8 mouse cellular contexts compared by ENCODE assay signal in the genomic region with DNA sequence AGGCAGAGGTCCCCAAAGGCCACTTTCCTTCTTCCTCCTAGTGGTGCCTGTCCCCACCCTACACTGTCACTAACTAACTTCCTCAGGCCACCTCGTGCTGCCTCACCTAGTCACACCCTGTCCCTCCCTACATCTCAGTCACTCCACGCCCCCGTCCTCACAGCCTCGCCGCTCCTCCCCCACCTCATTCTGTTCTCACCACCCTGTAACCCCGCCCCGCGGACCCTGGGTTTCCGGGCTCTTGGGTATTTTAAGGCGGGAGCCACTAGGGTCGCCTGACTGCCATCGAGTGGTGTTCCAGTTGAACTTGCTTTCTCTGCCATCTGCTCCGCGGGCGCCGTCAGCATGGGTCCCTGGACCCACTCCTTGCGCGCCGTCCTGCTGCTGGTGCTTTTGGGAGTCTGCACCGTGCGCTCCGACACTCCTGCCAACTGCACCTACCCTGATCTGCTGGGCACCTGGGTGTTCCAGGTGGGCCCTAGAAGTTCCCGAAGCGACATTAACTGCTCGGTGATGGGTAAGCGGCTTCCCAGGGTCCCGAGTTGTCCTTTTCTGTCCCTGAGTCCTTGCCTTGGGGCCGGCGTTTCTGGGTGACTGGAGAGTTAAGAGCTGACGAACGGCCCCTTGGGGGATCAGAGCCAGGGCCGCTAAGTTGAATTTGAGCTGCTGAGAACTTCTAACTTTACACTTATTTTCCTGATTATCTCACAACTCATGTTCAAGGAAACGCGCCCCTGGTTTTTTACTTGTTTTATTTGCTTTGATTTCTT. TPM values are rescaled to one million over a fixed set of nuclear protein-coding genes. Genes with fewer than 3 reads are reported as not detected.
DNase-seq lines count a peak whose midpoint lies in the region; ATAC-seq lines count a peak whose summit lies in the region.

Gene Ctsc (plus strand): TSS at position 228 of the 770 bp plus-strand sequence.

- H3K4me2 ChIP-seq in forebrain, embryonic 11.5 days (ENCODE audit: low read depth, low read length, severe bottlenecking) = peak within 1 kb of the TSS; percentile 88
- H3K4me2 ChIP-seq in heart, embryonic 15.5 days = peak within 1 kb of the TSS; percentile 94
- peak within 1 kb of the TSS; percentile 83 for H3K4me2 ChIP-seq in liver, embryonic 13.5 days
- peak within 1 kb of the TSS; percentile 92 for H3K4me2 ChIP-seq in stomach, embryonic 15.5 days

- no peaks in the 10 kb centered on the region for H3K9me3 ChIP-seq in forebrain, embryonic 11.5 days (ENCODE audit: control insufficient read depth, low read length)
- no peaks in the 10 kb centered on the region for H3K9me3 ChIP-seq in heart, embryonic 15.5 days (replicated peaks)
- H3K9me3 ChIP-seq in liver, embryonic 13.5 days (replicated peaks) = no peaks in the 10 kb centered on the region
- no peaks in the 10 kb centered on the region for H3K9me3 ChIP-seq in stomach, embryonic 15.5 days

- peak within 1 kb of the TSS; percentile 76 for H3K4me3 ChIP-seq in brown adipose tissue, adult 24 weeks (ENCODE audit: insufficient read depth, low read depth, low read length)
- H3K4me3 ChIP-seq in forebrain, embryonic 11.5 days (ENCODE audit: low read depth, low read length) = peak within 1 kb of the TSS; percentile 36
- H3K4me3 ChIP-seq in heart, embryonic 15.5 days = peak within 1 kb of the TSS; percentile 73
- peak within 1 kb of the TSS; percentile 59 for H3K4me3 ChIP-seq in liver, embryonic 13.5 days (replicated peaks)
- peak within 1 kb of the TSS; percentile 65 for H3K4me3 ChIP-seq in stomach, embryonic 15.5 days (replicated peaks)

- peak; percentile 94 for ATAC-seq in forebrain, embryonic 11.5 days (replicated peaks; ENCODE audit: low FRiP score)
- ATAC-seq in heart, embryonic 15.5 days (replicated peaks; ENCODE audit: insufficient number of reproducible peaks, insufficient read depth, low FRiP score, low read depth) = peak; percentile 91
- ATAC-seq in liver, embryonic 13.5 days (ENCODE audit: low read depth) = peak; percentile 96
- ATAC-seq in stomach, embryonic 15.5 days (ENCODE audit: insufficient read depth, low FRiP score, low read depth) = peak; percentile 97

- H3K4me1 ChIP-seq in brown adipose tissue, adult 24 weeks (ENCODE audit: control insufficient read depth, insufficient read depth, insufficient read length, low read length) = peaks cover 2% of the 10 kb centered on the region; the same call in 1 of the 2 replicates
- no peaks in the 10 kb centered on the region; the same call in 1 of the 2 replicates for H3K4me1 ChIP-seq in forebrain, embryonic 11.5 days (replicated peaks; ENCODE audit: control insufficient read depth, insufficient read depth, low read length)
- peaks cover 12% of the 10 kb centered on the region for H3K4me1 ChIP-seq in heart, embryonic 15.5 days (replicated peaks)
- H3K4me1 ChIP-seq in liver, embryonic 13.5 days (replicated peaks) = peaks cover 22% of the 10 kb centered on the region
- no peaks in the 10 kb centered on the region for H3K4me1 ChIP-seq in stomach, embryonic 15.5 days

- H3K27ac ChIP-seq in brown adipose tissue, adult 24 weeks (replicated peaks; ENCODE audit: low read depth, low read length) = peak within 1 kb of the TSS; percentile 70
- no peak within 1 kb of the TSS for H3K27ac ChIP-seq in forebrain, embryonic 11.5 days (ENCODE audit: low read depth, low read length)
- H3K27ac ChIP-seq in heart, embryonic 15.5 days = peak within 1 kb of the TSS; percentile 78
- H3K27ac ChIP-seq in liver, embryonic 13.5 days = peak within 1 kb of the TSS; percentile 47
- peak within 1 kb of the TSS; percentile 91 for H3K27ac ChIP-seq in stomach, embryonic 15.5 days

- peak; percentile 94 for DNase-seq in CD4-positive helper T cell, adult 2 months (ENCODE audit: low read depth, low spot score)
- DNase-seq in forebrain, embryonic 11.5 days (ENCODE audit: low spot score) = peak; percentile 88
- DNase-seq in kidney, postnatal 25 days = peak; percentile 73 to 87
- DNase-seq in liver, embryonic 13.5 days = peak; percentile 78
- DNase-seq in natural killer cell, adult 2 months (ENCODE audit: low spot score in 2 of 2) = peak; percentile 86 to 96

- WGBS in forebrain, embryonic 11.5 days = 2% methylated on average over 34 of the region's 34 CpGs
- 1% methylated on average over 34 of the region's 34 CpGs for WGBS in heart, embryonic 15.5 days
- WGBS in liver, embryonic 13.5 days (ENCODE audit: insufficient replicate concordance) = under 1% methylated on average over 34 of the region's 34 CpGs
- WGBS in stomach, embryonic 15.5 days = 2% methylated on average over 34 of the region's 34 CpGs

- no peaks in the 10 kb centered on the region for H3K36me3 ChIP-seq in forebrain, embryonic 11.5 days (ENCODE audit: control insufficient read depth, insufficient read depth, low read length)
- H3K36me3 ChIP-seq in heart, embryonic 15.5 days = no peaks in the 10 kb centered on the region
- H3K36me3 ChIP-seq in liver, embryonic 13.5 days = no peaks in the 10 kb centered on the region
- no peaks in the 10 kb centered on the region for H3K36me3 ChIP-seq in stomach, embryonic 15.5 days

- no peaks in the 10 kb centered on the region; the same call in 1 of the 2 replicates for H3K27me3 ChIP-seq in forebrain, embryonic 11.5 days (ENCODE audit: control insufficient read depth, insufficient read depth, low read length)
- no peaks in the 10 kb centered on the region for H3K27me3 ChIP-seq in heart, embryonic 15.5 days
- no peaks in the 10 kb centered on the region for H3K27me3 ChIP-seq in liver, embryonic 13.5 days
- no peaks in the 10 kb centered on the region for H3K27me3 ChIP-seq in stomach, embryonic 15.5 days (replicated peaks)

- peak within 1 kb of the TSS; percentile 49 for H3K9ac ChIP-seq in forebrain, embryonic 11.5 days (ENCODE audit: low read length)
- H3K9ac ChIP-seq in heart, embryonic 15.5 days = peak within 1 kb of the TSS; percentile 72
- H3K9ac ChIP-seq in liver, embryonic 13.5 days = peak within 1 kb of the TSS; percentile 67
- peak within 1 kb of the TSS; percentile 76 for H3K9ac ChIP-seq in stomach, embryonic 15.5 days

RNA-seq across cellular contexts. Expression of gene Ctsc, which starts in this region (rescaled TPM):
- polyA plus RNA-seq in brown adipose tissue, adult 24 weeks (2012; ENCODE audit: insufficient read depth, insufficient read length, missing spikeins) = 23.7 and 29.6 TPM in 2 replicates
- polyA plus RNA-seq in forebrain, embryonic 11.5 days (2014; fragmentation: Nextera tagmentation; extraction: Ambion mirVana) = 18.3 and 19.6 TPM in 2 replicates
- polyA plus RNA-seq in heart, embryonic 15.5 days (2015; fragmentation: Nextera tagmentation; extraction: Ambion mirVana) = 35.6 and 50.5 TPM in 2 replicates
- polyA plus RNA-seq in liver, embryonic 13.5 days (2015; fragmentation: Nextera tagmentation; extraction: Ambion mirVana) = 56.9 and 62.2 TPM in 2 replicates
- polyA plus RNA-seq in stomach, embryonic 15.5 days (2015; fragmentation: Nextera tagmentation; extraction: Ambion mirVana) = 110 and 114 TPM in 2 replicates
